Mouse (Mus musculus) adrenal gland, adult 2 months (tissue): Measurements from ENCODE around the gene Hs3st6. TPM values are rescaled to one million over a fixed set of nuclear protein-coding genes. Genes with fewer than 3 reads are reported as not detected.

ENCODE experiments used
- DNase-seq: peaks from one replicate; pipeline ENCODE4 v3.0.0; 2021
- polyA plus RNA-seq: library from polyadenylated mRNA; depleted of rRNA; stranded (reverse); fragments of >200 nt; gene quantifications from 2 replicates; pipeline ENCODE4 v1.2.3, GENCODE M21; 2012; rRNA removed
- total RNA-seq, 2 experiments: library from RNA; stranded (reverse); gene quantifications; 2 replicates each; pipeline ENCODE4 v1.2.3; 2021

Gene Hs3st6
- total and polyA plus RNA-seq, 3 experiments: 1.8 to 7.5 (median 1.9) TPM

DNA sequence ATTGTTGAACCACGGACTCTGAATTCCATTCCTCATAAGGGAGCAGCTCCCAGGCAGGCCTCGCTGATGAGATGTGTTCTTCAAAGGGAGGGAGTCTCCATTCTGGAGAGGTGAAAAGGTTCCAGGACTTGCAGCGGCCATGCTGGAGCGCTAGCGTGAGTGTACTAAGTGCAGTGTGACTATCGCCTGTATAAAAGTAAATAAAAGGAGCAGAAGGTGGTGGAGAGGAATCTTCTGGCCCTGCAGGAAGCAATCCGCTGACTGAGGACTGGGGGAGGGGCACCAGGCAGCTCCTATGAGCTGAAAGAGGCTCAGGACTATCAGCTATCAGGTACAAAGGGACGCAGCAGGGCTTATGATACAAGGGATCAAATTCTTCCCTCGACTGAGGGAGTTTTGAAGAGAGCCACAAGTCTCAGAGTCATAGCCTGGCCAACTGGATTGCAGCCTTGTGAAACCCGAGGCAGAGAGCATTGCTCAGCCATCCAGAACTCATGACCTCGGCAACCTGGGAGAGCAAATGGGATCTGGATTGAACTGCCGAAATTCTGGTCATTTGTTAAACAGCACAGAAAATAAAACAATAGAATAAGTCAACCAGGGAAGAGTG, 13.6 kb downstream of the Hs3st6 start:
- no peak for DNase-seq

DNA sequence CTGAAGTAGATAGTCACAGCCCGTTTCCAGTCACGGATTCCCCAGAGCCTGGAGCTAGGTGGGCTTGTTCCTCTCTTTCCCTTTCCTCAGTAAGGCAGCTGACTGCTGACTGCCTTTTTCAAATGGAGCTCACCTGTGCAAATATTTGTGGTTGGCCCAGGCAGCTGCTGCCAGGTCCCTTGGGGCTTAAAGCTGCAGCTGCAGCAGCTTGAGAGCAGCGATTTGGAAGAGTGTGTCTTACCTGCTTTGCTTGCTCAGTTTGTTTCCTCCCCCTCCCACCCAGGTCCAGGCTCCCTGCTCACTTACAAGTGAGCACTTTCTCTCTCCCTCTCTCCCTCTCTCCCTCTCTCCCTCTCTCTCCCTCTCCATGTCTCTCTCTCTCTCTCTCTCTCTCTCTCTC, 16.4 kb downstream of the Hs3st6 start:
- no peak for DNase-seq

DNA sequence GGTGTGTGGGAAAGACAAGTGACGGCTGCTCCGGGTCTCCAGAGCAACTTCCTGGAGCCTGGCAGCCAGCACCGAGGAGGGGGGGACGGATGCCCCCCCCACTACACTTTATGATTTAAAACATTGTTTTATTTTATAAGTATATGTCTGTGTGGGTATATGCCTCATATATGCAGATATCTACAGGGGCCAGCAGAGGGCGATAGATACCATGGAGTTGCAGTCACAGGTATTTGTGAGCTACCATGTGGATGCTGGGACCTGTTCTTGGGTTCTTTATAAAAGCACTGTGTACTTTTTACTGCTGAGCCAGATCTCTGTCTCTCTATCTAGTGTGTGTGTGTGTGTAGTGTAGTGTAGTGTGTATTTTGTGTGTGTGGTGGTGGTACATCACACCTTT, 20.5 kb downstream of the Hs3st6 start:
- no peak for DNase-seq

DNA sequence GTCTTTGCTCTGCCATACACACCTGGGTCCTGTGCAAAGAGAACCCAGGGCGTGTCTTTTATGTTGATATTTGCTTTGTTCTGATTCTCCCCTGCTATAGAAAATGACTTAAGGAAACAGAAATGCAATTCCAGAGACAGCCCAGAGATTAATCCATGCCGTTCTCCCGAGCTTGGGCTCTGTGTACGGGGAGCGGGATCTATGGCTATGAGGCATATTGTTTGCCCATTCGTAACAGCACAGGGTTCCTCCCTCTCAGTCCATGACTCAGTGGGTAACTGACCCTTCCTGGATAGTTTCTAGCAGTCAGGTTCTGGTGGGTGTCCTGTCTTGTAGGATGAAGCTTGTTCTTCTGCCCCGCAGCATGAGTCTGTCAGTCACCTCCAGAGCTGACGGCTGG, 22.4 kb downstream of the Hs3st6 start:
- no peak for DNase-seq

DNA sequence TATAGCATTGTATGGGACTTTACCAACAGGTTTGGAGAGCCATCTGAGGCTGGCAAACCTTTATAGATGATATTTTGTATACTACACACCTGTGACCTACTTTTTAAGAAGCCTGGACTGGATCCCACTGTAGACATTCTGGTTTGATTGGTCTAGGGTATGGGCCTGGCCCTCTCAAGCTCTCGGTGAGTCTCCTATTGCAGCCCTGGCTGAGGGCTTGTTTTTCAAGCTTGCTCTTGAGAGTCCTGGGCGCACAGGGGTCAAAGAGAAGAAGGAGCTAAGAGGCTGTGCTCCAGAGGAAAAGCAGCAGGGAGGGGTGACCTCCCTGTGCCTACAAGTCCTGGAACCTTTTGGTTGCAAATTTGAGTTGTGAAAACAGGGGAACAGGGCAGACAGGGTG, 24.3 kb downstream of the Hs3st6 start:
- no peak for DNase-seq

DNA sequence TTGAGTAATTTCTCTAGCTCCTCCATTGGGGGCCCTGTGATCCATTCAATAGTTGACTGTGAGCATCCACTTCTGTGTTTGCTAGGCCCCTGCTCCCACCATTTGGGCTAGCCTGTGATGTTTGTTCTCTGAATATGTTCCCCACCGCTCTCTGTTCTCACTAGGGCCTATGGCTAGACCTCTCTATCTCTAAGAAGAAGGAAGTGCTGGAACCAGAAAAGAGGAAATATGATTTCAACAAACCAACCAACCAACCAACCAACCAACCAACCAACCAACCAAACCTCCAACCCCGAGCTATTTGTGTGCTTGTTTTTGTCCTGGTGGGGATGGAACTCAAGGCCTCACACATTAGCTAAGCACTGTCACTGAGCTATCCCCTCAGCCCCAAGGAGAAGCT, 28.0 kb downstream of the Hs3st6 start:
- DNase-seq: no peak

DNA sequence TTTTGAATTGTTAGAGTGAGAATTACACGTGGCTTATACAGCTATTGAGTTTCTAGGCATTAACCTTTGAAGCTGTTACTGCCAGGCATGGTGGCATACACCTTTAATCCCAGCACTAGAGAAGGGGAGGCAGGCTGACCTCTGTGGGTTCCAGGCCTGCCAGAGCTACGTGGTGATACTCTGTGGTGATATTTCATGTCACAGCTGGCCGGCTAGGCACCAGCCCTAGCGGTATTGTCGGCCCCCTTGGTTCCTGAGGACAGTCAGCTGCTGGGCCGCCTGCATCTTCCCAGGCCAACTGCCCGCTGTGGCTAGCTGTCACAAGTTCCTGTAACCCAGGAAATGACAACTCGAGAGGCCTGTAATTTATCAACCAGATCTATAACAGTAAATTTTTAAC, 39.4 kb downstream of the Hs3st6 start:
- DNase-seq: no peak

DNA sequence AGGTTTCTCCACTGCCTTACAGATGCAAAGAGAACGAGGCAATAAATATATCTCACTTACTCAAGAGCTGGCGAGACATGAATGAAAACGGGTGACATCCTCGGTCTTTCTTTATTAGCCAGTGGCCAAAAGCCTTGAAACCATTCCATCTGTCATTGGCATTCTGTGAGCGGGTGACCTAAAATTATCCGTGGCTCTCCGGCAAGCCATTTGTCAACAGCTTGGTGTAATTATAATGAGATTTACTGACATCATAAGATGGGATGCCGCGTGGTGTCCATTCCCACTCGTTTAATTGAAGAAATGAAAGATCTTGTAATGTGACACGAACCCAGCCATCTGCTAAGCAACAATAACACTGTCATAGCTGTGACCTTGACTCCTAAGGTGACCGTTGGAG, 42.0 kb downstream of the Hs3st6 start:
- peak; percentile 65 for DNase-seq

DNA sequence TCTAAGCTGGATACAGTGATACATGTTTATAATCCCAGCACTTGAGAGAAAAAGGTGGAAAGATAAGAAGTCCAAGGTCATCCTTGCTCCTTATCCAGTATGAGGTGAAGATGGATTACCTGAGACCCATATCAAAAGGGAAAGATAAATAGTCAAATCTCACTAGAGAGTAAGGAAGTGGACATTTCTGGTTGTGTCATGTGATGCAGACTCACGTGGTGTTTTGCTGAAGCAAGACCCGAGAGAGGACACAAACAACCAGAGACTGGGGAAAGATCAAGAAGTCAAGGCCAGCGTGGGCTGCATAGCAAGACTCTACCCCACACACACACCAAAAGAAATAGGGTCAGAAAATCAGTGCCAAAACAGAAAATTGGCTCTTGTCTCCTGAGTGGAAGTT, 44.2 kb downstream of the Hs3st6 start:
- no peak for DNase-seq

DNA sequence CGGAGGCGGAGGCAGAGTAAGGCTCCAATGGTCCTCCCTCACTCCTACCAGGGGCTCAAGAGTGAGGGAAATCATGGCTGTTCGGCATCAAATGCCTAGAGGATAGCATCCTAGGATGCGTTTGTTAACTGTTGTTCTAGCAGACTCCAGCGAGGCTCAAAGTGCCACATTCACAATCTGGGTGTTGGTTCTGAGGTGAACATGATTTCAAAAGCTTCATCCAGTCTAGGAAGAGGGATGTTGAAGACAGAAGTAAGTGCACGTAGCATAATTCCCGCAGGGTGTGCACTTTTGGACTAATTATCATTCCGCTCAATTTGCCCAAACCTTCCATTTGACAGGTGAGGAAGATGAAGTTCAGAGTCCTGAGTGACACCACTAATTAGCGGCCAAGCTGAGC, 45.4 kb downstream of the Hs3st6 start:
- DNase-seq: no peak

DNA sequence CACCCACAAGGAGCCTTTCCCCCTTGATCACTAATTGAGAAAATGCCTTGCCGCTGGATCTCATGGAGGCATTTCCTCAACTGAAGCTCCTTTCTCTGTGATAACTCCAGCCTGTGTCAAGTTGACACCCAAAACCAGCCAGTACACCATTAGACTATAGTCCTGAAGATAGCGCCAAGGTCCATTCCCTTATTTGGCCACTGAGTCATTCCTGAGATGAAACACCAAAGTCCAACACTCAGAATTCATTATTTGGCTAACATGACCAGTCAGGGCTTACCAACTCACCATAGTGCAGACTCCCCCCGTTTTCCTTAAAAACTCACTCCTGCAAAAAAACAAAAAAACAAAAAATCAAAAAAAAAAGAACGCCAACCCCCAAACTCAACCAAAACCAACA, 46.7 kb downstream of the Hs3st6 start:
- DNase-seq: peak; percentile 42

DNA sequence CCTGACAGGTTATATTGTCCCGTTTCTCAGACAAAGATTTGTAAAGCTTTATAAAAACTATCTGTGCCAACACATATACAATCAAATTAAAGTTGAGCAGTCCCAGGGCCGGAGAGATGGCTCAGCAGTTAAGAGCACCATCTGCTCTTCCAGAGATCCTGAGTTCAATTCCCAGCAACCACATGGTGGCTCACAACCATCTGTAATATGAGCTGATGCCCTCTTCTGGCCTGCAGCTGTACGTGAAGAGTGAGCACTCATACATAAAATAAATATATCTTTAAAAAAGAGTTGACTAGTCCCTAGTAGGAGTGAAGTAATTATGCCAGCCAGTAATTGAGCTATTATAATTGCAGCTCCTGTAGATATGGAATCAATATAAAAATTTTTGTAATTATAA, 47.7 kb downstream of the Hs3st6 start:
- DNase-seq: no peak

DNA sequence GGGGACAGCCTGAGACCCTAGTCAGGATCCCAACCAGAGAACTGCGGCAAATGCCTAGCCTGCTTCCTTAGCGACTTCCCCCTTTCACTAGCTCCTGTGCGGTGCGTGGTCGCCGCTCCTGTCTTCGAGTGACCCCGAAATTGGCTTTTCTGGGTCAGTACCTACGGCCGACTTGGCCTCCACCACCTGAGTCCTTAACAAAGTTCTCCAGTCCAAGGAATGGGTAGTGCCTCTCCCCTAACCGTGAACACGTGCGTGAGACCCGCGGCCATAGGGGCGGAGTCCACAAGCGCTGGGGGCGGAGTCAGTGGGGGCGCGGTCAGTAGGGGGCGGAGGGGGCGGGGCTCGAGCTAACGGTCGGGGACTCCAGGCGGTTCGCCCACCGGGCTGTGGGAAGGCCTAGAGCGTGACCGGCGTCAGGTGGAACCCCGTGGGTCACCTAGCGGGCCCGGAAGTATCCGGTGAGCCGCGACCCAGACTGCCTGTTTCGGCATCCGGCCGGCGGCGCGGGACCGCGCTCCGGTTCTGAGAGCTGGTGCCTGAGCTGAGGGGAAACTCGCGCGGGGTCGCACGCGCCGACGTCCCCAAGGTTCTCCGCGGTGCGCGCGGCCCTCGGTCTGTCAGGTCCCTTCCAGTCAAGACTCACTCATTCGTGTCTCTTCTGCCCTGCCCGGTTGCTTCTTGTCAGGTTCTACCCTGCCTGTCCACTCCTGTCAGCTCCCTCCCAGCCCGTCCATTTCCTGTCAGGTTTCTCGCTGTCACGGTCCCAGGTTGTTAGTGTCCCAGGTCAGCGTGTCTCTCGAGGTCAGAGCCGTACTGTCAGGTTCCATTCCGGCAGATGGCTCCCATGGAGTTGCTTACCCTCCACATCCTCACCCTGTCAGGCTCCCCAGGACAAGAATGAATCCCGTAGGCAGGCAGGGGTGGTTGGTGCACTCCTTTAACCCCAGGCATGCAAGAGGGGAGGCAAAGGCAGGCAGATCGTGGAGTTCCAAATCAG, 51.5 kb downstream of the Hs3st6 start, which contains the start of gene Meiob:
Gene Meiob (plus strand): TSS at position 338 of the 1,000 bp plus-strand sequence.
- peak; percentile 88 for DNase-seq

Other genes with a start within 250 kb of the Hs3st6 start
- gene Traf7, start 225.1 kb upstream of the Hs3st6 start, total RNA-seq: 100 to 1,000 TPM in 1 of 2 experiments, 10 to 100 TPM in 1; 91.4 to 105 TPM
- gene Traf7, start 225.1 kb upstream of the Hs3st6 start, polyA plus RNA-seq: 152 and 167 TPM in 2 replicates
- 1 to 10 TPM in 1 of 2 experiments, under 1 TPM in 1; 0.98 to 1.8 TPM for gene Rab26, start 218.8 kb upstream of the Hs3st6 start, total RNA-seq
- gene Rab26, start 218.8 kb upstream of the Hs3st6 start, polyA plus RNA-seq: 0.65 and 1.1 TPM in 2 replicates
- gene Pkd1, start 203.2 kb upstream of the Hs3st6 start, total RNA-seq: 10 to 100 TPM; 34.3 to 40.5 TPM
- 73.2 and 73.3 TPM in 2 replicates for gene Pkd1, start 203.2 kb upstream of the Hs3st6 start, polyA plus RNA-seq
- 100 to 1,000 TPM in 1 of 2 experiments, 10 to 100 TPM in 1; 83.5 to 110 TPM for gene Tsc2, start 120.4 kb upstream of the Hs3st6 start, total RNA-seq
- gene Tsc2, start 120.4 kb upstream of the Hs3st6 start, polyA plus RNA-seq: 160 and 180 TPM in 2 replicates
- 10 to 100 TPM in 1 of 2 experiments, 1 to 10 TPM in 1; 4.8 to 10.1 TPM for gene Nthl1, start 120.3 kb upstream of the Hs3st6 start, total RNA-seq
- gene Nthl1, start 120.3 kb upstream of the Hs3st6 start, polyA plus RNA-seq: 9.4 and 13.8 TPM in 2 replicates
- gene Slc9a3r2, start 102.7 kb upstream of the Hs3st6 start, total RNA-seq: 10 to 100 TPM; 51.8 to 76.0 TPM
- 120 and 150 TPM in 2 replicates for gene Slc9a3r2, start 102.7 kb upstream of the Hs3st6 start, polyA plus RNA-seq
- not detected for gene Npw, start 94.5 kb upstream of the Hs3st6 start, total RNA-seq
- 0.60 and 2.4 TPM in 2 replicates for gene Npw, start 94.5 kb upstream of the Hs3st6 start, polyA plus RNA-seq
- gene Zfp598, start 83.3 kb upstream of the Hs3st6 start, total RNA-seq: 10 to 100 TPM; 40.8 to 51.3 TPM
- gene Zfp598, start 83.3 kb upstream of the Hs3st6 start, polyA plus RNA-seq: 86.0 and 99.0 TPM in 2 replicates
- gene Syngr3, start 63.0 kb upstream of the Hs3st6 start, total RNA-seq: 1 to 10 TPM; 2.0 to 2.4 TPM
- gene Syngr3, start 63.0 kb upstream of the Hs3st6 start, polyA plus RNA-seq: 2.1 and 5.3 TPM in 2 replicates
- 10 to 100 TPM; 37.7 to 41.6 TPM for gene Gfer, start 56.8 kb upstream of the Hs3st6 start, total RNA-seq
- gene Gfer, start 56.8 kb upstream of the Hs3st6 start, polyA plus RNA-seq: 40.7 and 43.1 TPM in 2 replicates
- 1 to 10 TPM; 2.8 to 6.4 TPM for gene Noxo1, start 56.8 kb upstream of the Hs3st6 start, total RNA-seq
- 4.9 and 9.4 TPM in 2 replicates for gene Noxo1, start 56.8 kb upstream of the Hs3st6 start, polyA plus RNA-seq
- gene Tbl3, start 45.3 kb upstream of the Hs3st6 start, total RNA-seq: 10 to 100 TPM; 27.9 to 41.1 TPM
- gene Tbl3, start 45.3 kb upstream of the Hs3st6 start, polyA plus RNA-seq: 49.0 and 63.2 TPM in 2 replicates
- not detected for gene Rnf151, start 34.9 kb upstream of the Hs3st6 start, total RNA-seq
- 0.25 and 0.61 TPM in 2 replicates for gene Rnf151, start 34.9 kb upstream of the Hs3st6 start, polyA plus RNA-seq
- 100 to 1,000 TPM; 718 to 903 TPM for gene Rps2, start 34.9 kb upstream of the Hs3st6 start, total RNA-seq
- gene Rps2, start 34.9 kb upstream of the Hs3st6 start, polyA plus RNA-seq: 2,302 and 2,907 TPM in 2 replicates
- gene Ndufb10, start 28.5 kb upstream of the Hs3st6 start, total RNA-seq: 100 to 1,000 TPM; 242 to 306 TPM
- 277 and 298 TPM in 2 replicates for gene Ndufb10, start 28.5 kb upstream of the Hs3st6 start, polyA plus RNA-seq
- gene Rpl3l, start 25.2 kb upstream of the Hs3st6 start, total RNA-seq: under 1 TPM in 1 of 2 experiments, not detected in 1; 0.28 TPM
- 0.17 TPM in 1 of 2 replicates, not detected in the other for gene Rpl3l, start 25.2 kb upstream of the Hs3st6 start, polyA plus RNA-seq
- 100 to 1,000 TPM in 1 of 2 experiments, 10 to 100 TPM in 1; 95.7 to 101 TPM for gene Msrb1, start 16.3 kb upstream of the Hs3st6 start, total RNA-seq
- 108 and 118 TPM in 2 replicates for gene Msrb1, start 16.3 kb upstream of the Hs3st6 start, polyA plus RNA-seq
- gene Meiob, start 51.3 kb downstream of the Hs3st6 start, total RNA-seq: 1 to 10 TPM in 1 of 2 experiments, under 1 TPM in 1; 0.86 to 1.5 TPM
- gene Meiob, start 51.3 kb downstream of the Hs3st6 start, polyA plus RNA-seq: not detected in 2 replicates
- gene Hagh, start 87.2 kb downstream of the Hs3st6 start, total RNA-seq: 100 to 1,000 TPM; 102 to 123 TPM
- gene Hagh, start 87.2 kb downstream of the Hs3st6 start, polyA plus RNA-seq: 115 and 137 TPM in 2 replicates
- 10 to 100 TPM; 25.4 to 43.4 TPM for gene Fahd1, start 97.4 kb downstream of the Hs3st6 start, total RNA-seq
- gene Fahd1, start 97.4 kb downstream of the Hs3st6 start, polyA plus RNA-seq: 11.7 and 16.6 TPM in 2 replicates
- 1 to 10 TPM; 5.5 to 6.7 TPM for gene Igfals, start 113.0 kb downstream of the Hs3st6 start, total RNA-seq
- 11.2 and 18.5 TPM in 2 replicates for gene Igfals, start 113.0 kb downstream of the Hs3st6 start, polyA plus RNA-seq
- 10 to 100 TPM; 53.1 to 56.6 TPM for gene Nubp2, start 133.4 kb downstream of the Hs3st6 start, total RNA-seq
- 38.5 and 55.9 TPM in 2 replicates for gene Nubp2, start 133.4 kb downstream of the Hs3st6 start, polyA plus RNA-seq
- gene Spsb3, start 133.7 kb downstream of the Hs3st6 start, total RNA-seq: 10 to 100 TPM; 30.8 to 33.1 TPM
- gene Spsb3, start 133.7 kb downstream of the Hs3st6 start, polyA plus RNA-seq: 144 and 179 TPM in 2 replicates
- gene Eme2, start 142.1 kb downstream of the Hs3st6 start, total RNA-seq: 10 to 100 TPM; 39.9 to 48.0 TPM
- gene Eme2, start 142.1 kb downstream of the Hs3st6 start, polyA plus RNA-seq: 58.3 and 58.4 TPM in 2 replicates
- 100 to 1,000 TPM; 130 to 150 TPM for gene Mrps34, start 142.1 kb downstream of the Hs3st6 start, total RNA-seq
- gene Mrps34, start 142.1 kb downstream of the Hs3st6 start, polyA plus RNA-seq: 547 and 570 TPM in 2 replicates
- 10 to 100 TPM; 70.1 to 73.7 TPM for gene Nme3, start 143.5 kb downstream of the Hs3st6 start, total RNA-seq
- 116 and 124 TPM in 2 replicates for gene Nme3, start 143.5 kb downstream of the Hs3st6 start, polyA plus RNA-seq
- 100 to 1,000 TPM in 1 of 2 experiments, 10 to 100 TPM in 1; 86.6 to 129 TPM for gene Mapk8ip3, start 184.0 kb downstream of the Hs3st6 start, total RNA-seq
- gene Mapk8ip3, start 184.0 kb downstream of the Hs3st6 start, polyA plus RNA-seq: 205 and 241 TPM in 2 replicates
- gene Jpt2, start 207.7 kb downstream of the Hs3st6 start, total RNA-seq: 10 to 100 TPM; 26.7 to 39.1 TPM
- 2.3 and 4.6 TPM in 2 replicates for gene Jpt2, start 207.7 kb downstream of the Hs3st6 start, polyA plus RNA-seq